Mouse (Mus musculus) mature B cell (primary cell): ENCODE results near the gene Zbp1.

ENCODE experiments used
- in situ Hi-C: fragments of 300-500 bp; cut with MboI; formaldehyde crosslinking; loops from 2 replicates; pipeline ENCODE4 v1.14.3; 2019

Zbp1 gene

GRCm38 (mm10) chr2:173218416-173219141 is at the start of gene Zbp1:
Gene Zbp1 (minus strand): TSS chr2:173218923.
- in situ Hi-C loops, result no loop called here

GRCm38 (mm10) chr2:173267562-173267961 is 48.8 kb upstream of the Zbp1 start:
- in situ Hi-C loops, result no loop called here

GRCm38 (mm10) chr2:173266349-173267112 is 47.8 kb upstream of the Zbp1 start:
- in situ Hi-C loops, result no loop called here

- in situ Hi-C loops, result no loop called here
These were observed 46.9 kb upstream of the Zbp1 start for GRCm38 (mm10) chr2:173265468-173266265.

- in situ Hi-C loops, result no loop called here
These were observed 45.9 kb upstream of the Zbp1 start for GRCm38 (mm10) chr2:173264467-173265128.

GRCm38 (mm10) chr2:173263636-173264330 is 45.1 kb upstream of the Zbp1 start:
- in situ Hi-C loops, result no loop called here

GRCm38 (mm10) chr2:173261497-173261896 is 42.8 kb upstream of the Zbp1 start:
- in situ Hi-C loops, result no loop called here

GRCm38 (mm10) chr2:173258459-173259091 is 39.9 kb upstream of the Zbp1 start:
- in situ Hi-C loops, result no loop called here

- in situ Hi-C loops, result no loop called here
These were observed 38.9 kb upstream of the Zbp1 start for GRCm38 (mm10) chr2:173257610-173258009.

GRCm38 (mm10) chr2:173256552-173256949 is 37.8 kb upstream of the Zbp1 start:
- in situ Hi-C loops, result no loop called here

- in situ Hi-C loops, result no loop called here
These were observed 37.3 kb upstream of the Zbp1 start for GRCm38 (mm10) chr2:173255810-173256551.

- in situ Hi-C loops, result no loop called here
These were observed 35.3 kb upstream of the Zbp1 start for GRCm38 (mm10) chr2:173253761-173254662.

GRCm38 (mm10) chr2:173251675-173252074 is 33.0 kb upstream of the Zbp1 start:
- in situ Hi-C loops, result no loop called here

GRCm38 (mm10) chr2:173251133-173251532 is 32.4 kb upstream of the Zbp1 start:
- in situ Hi-C loops, result no loop called here

GRCm38 (mm10) chr2:173250411-173250810 is 31.7 kb upstream of the Zbp1 start:
- in situ Hi-C loops, result no loop called here

- in situ Hi-C loops, result no loop called here
These were observed 31.2 kb upstream of the Zbp1 start for GRCm38 (mm10) chr2:173249965-173250364.

GRCm38 (mm10) chr2:173249386-173249785 is 30.7 kb upstream of the Zbp1 start:
- in situ Hi-C loops, result no loop called here

GRCm38 (mm10) chr2:173248822-173249221 is 30.1 kb upstream of the Zbp1 start:
- in situ Hi-C loops, result no loop called here

- in situ Hi-C loops, result no loop called here
These were observed 29.2 kb upstream of the Zbp1 start for GRCm38 (mm10) chr2:173247911-173248310.
